Mouse (Mus musculus): ENCODE measurements around the gene Tnfaip8l2. TPM values are rescaled to one million over a fixed set of nuclear protein-coding genes. Genes with fewer than 3 reads are reported as not detected.

The Tnfaip8l2 gene
- polyA plus RNA-seq, 1 experiment, result 240 TPM

- Histone ChIP-seq H3K4me3 (ENCODE audit: insufficient read depth, low read length) (peak overlapping the region; percentile 79), H3K4me1 (ENCODE audit: control insufficient read depth, insufficient read depth, low read length) (peaks cover 9% of the 10 kb centered on the region), H3K27ac (ENCODE audit: insufficient read depth, low read depth, low read length) (peak overlapping the region; percentile 65)
- TF ChIP-seq POLR2A (IDR thresholded peaks at IDR 0.05; ENCODE audit: borderline replicate concordance, low read depth, low read length), result no peak
- no peak for TF ChIP-seq CTCF (IDR thresholded peaks at IDR 0.05; ENCODE audit: low read depth, low read length)
Measured at GRCm38 (mm10) chr3:95105586-95106337, 36.4 kb downstream of the Tnfaip8l2 start.

DNA sequence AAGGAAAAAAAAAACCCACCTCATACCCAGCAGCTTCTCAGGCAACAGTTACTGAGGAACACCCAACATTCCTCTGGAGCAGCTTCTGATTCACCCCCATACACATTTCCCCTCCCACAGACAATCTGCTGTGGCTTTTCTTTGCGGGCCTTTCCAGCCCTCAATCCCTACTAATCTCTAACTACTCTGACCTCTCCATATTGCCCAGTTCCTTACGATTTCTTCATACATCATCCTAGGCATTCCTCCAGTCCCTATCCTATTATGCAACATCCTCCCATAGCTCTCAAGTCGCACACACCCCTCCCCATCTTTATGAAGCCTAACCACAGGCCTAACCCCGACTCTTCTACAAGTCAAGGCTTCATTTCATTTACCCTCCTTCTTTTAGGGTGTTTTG is 37.0 kb downstream of the Tnfaip8l2 start:
- Histone ChIP-seq H3K27ac (ENCODE audit: insufficient read depth, low read depth, low read length) (peak overlapping the region; percentile 51; the same call in 1 of the 2 replicates), H3K4me1 (ENCODE audit: control insufficient read depth, insufficient read depth, low read length) (peaks cover 9% of the 10 kb centered on the region), H3K4me3 (ENCODE audit: insufficient read depth, low read length) (peak overlapping the region; percentile 79)
- TF ChIP-seq POLR2A (IDR thresholded peaks at IDR 0.05; ENCODE audit: borderline replicate concordance, low read depth, low read length), result no peak
- TF ChIP-seq CTCF (IDR thresholded peaks at IDR 0.05; ENCODE audit: low read depth, low read length), result no peak

DNA sequence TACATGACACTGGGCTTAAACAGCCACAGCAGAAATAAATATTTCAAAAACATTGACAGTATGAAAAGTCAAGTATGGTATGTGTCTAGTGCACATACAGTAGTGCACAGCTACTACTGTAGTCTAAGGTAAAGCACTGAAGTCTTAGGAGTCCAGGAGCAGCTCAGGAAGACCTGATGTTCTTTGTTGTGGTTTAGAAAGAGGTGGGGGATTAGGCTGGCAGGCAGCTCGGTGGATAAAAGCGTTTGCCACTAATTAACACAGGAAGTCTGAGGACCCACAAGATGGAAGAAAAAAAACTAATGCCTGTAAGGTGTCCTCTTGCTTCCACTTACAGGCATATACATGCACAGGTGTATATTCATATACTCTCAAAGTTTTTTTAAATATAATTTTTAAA is 41.3 kb downstream of the Tnfaip8l2 start:
- H3K27ac ChIP-seq (ENCODE audit: insufficient read depth, low read depth, low read length), result no peak overlapping the region
- peaks cover 20% of the 10 kb centered on the region for H3K4me1 ChIP-seq (ENCODE audit: control insufficient read depth, insufficient read depth, low read length)
- no peak for TF ChIP-seq CTCF (IDR thresholded peaks at IDR 0.05; ENCODE audit: low read depth, low read length)
- TF ChIP-seq POLR2A (IDR thresholded peaks at IDR 0.05; ENCODE audit: borderline replicate concordance, low read depth, low read length), result no peak
- H3K4me3 ChIP-seq (ENCODE audit: insufficient read depth, low read length), result no peak overlapping the region

Other genes with a start within 250 kb of the Tnfaip8l2 start
- 32.8 and 35.0 TPM in 2 replicates for gene Selenbp1, start 209.3 kb downstream of the Tnfaip8l2 start, polyA plus RNA-seq (2012; ENCODE audit: insufficient read depth, insufficient read length, missing spikeins)
- gene Rfx5, start 188.3 kb downstream of the Tnfaip8l2 start, polyA plus RNA-seq (2012; ENCODE audit: insufficient read depth, insufficient read length, missing spikeins), result 18.7 and 23.1 TPM in 2 replicates
- 23.7 and 28.6 TPM in 2 replicates for gene Pi4kb, start 167.6 kb downstream of the Tnfaip8l2 start, polyA plus RNA-seq (2012; ENCODE audit: insufficient read depth, insufficient read length, missing spikeins)
- 10.5 and 12.7 TPM in 2 replicates for gene Zfp687, start 126.9 kb downstream of the Tnfaip8l2 start, polyA plus RNA-seq (2012; ENCODE audit: insufficient read depth, insufficient read length, missing spikeins)
- 136 and 148 TPM in 2 replicates for gene Psmd4, start 99.7 kb downstream of the Tnfaip8l2 start, polyA plus RNA-seq (2012; ENCODE audit: insufficient read depth, insufficient read length, missing spikeins)
- 23.4 and 27.8 TPM in 2 replicates for gene Pip5k1a, start 35.4 kb downstream of the Tnfaip8l2 start, polyA plus RNA-seq (2012; ENCODE audit: insufficient read depth, insufficient read length, missing spikeins)
- 54.8 and 57.4 TPM in 2 replicates for gene Vps72, start 31.3 kb downstream of the Tnfaip8l2 start, polyA plus RNA-seq (2012; ENCODE audit: insufficient read depth, insufficient read length, missing spikeins)
- gene Tmod4, start 17.9 kb downstream of the Tnfaip8l2 start, polyA plus RNA-seq (2012; ENCODE audit: insufficient read depth, insufficient read length, missing spikeins), result 0.60 TPM in 1 of 2 replicates, not detected in the other
- 88.6 and 112 TPM in 2 replicates for gene Scnm1, start 8.3 kb downstream of the Tnfaip8l2 start, polyA plus RNA-seq (2012; ENCODE audit: insufficient read depth, insufficient read length, missing spikeins)
- 5.6 and 6.0 TPM in 2 replicates for gene Lysmd1, start 8.3 kb downstream of the Tnfaip8l2 start, polyA plus RNA-seq (2012; ENCODE audit: insufficient read depth, insufficient read length, missing spikeins)
- 1.2 and 1.5 TPM in 2 replicates for gene Sema6c, start 18.1 kb upstream of the Tnfaip8l2 start, polyA plus RNA-seq (2012; ENCODE audit: insufficient read depth, insufficient read length, missing spikeins)
- 36.4 and 38.8 TPM in 2 replicates for gene Gabpb2, start 75.6 kb upstream of the Tnfaip8l2 start, polyA plus RNA-seq (2012; ENCODE audit: insufficient read depth, insufficient read length, missing spikeins)
- gene Cdc42se1, start 86.4 kb upstream of the Tnfaip8l2 start, polyA plus RNA-seq (2012; ENCODE audit: insufficient read depth, insufficient read length, missing spikeins), result 128 and 133 TPM in 2 replicates
- gene Mllt11, start 89.8 kb upstream of the Tnfaip8l2 start, polyA plus RNA-seq (2012; ENCODE audit: insufficient read depth, insufficient read length, missing spikeins), result 19.7 and 23.3 TPM in 2 replicates
- not detected in 2 replicates for gene Gm128, start 99.2 kb upstream of the Tnfaip8l2 start, polyA plus RNA-seq (2012; ENCODE audit: insufficient read depth, insufficient read length, missing spikeins)
- gene Bnipl, start 108.8 kb upstream of the Tnfaip8l2 start, polyA plus RNA-seq (2012; ENCODE audit: insufficient read depth, insufficient read length, missing spikeins), result not detected in 2 replicates
- 50.7 and 70.7 TPM in 2 replicates for gene Mindy1, start 139.0 kb upstream of the Tnfaip8l2 start, polyA plus RNA-seq (2012; ENCODE audit: insufficient read depth, insufficient read length, missing spikeins)
- 15.6 and 16.6 TPM in 2 replicates for gene Prune1, start 139.7 kb upstream of the Tnfaip8l2 start, polyA plus RNA-seq (2012; ENCODE audit: insufficient read depth, insufficient read length, missing spikeins)
- 11.1 and 15.4 TPM in 2 replicates for gene Anxa9, start 164.8 kb upstream of the Tnfaip8l2 start, polyA plus RNA-seq (2012; ENCODE audit: insufficient read depth, insufficient read length, missing spikeins)
- gene Cers2, start 172.4 kb upstream of the Tnfaip8l2 start, polyA plus RNA-seq (2012; ENCODE audit: insufficient read depth, insufficient read length, missing spikeins), result 173 and 186 TPM in 2 replicates
- gene Setdb1, start 214.8 kb upstream of the Tnfaip8l2 start, polyA plus RNA-seq (2012; ENCODE audit: insufficient read depth, insufficient read length, missing spikeins), result 34.2 and 37.2 TPM in 2 replicates

Measured in bone marrow macrophage, adult 2 months (primary cell).